Mouse (Mus musculus) heart, adult 2 months (tissue): ENCODE measurements around the gene Thsd4.

Source experiments
- CTCF ChIP-seq: fragments of 200-600 bp; IDR thresholded peaks from 2 replicates; pipeline ENCODE4 v1.8.1; 2022; ENCODE audit warnings: antibody characterized with exemption, mild to moderate bottlenecking, moderate library complexity
- EP300 ChIP-seq: fragments of 200-500 bp; IDR thresholded peaks from 2 replicates; pipeline ENCODE4 v1.6.1; 2011; ENCODE audit warnings: low read depth, low read length, control low read depth; ENCODE audit not compliant: insufficient read depth
- POLR2A ChIP-seq: fragments of 200-500 bp; IDR thresholded peaks from 2 replicates; pipeline ENCODE4 v1.6.1; 2011; ENCODE audit warnings: mild to moderate bottlenecking, low read depth, low read length, control low read depth; ENCODE audit not compliant: insufficient read depth

GRCm38 (mm10) chr9:60324716-60325115 lies 197.1 kb downstream of the Thsd4 start:
- TF ChIP-seq EP300, result no peak
- TF ChIP-seq CTCF, result no peak
- TF ChIP-seq POLR2A, result no peak
